Mouse (Mus musculus) kidney, adult 2 months (tissue): ENCODE data around the gene Galns.

ENCODE experiments used
- CTCF ChIP-seq: fragments of 200-500 bp; conservative IDR thresholded peaks from 2 replicates; pipeline ENCODE4 v1.5.1; 2011; ENCODE audit warnings: low read depth, mild to moderate bottlenecking, control low read depth, low read length, moderate library complexity, mixed read lengths; ENCODE audit not compliant: insufficient read depth, insufficient read length
- POLR2A ChIP-seq: fragments of 200-500 bp; IDR thresholded peaks from one replicate; pipeline ENCODE4 v1.6.1; 2011; ENCODE audit warnings: low read depth, low read length, control low read depth

GRCm38 (mm10) chr8:122606810-122607209 is 4.5 kb downstream of the Galns start:
- TF ChIP-seq POLR2A (no peak), CTCF (no peak)
